Mouse (Mus musculus) CH12F3 (cell line): ENCODE results near the gene Castor1.

Experiments used
- in situ Hi-C: fragments of 300-500 bp; cut with MboI; formaldehyde crosslinking; loops from 2 replicates; pipeline ENCODE4 v1.14.3; 2020; ENCODE audit warnings: low sequenced_read_pairs

Castor1 gene

DNA sequence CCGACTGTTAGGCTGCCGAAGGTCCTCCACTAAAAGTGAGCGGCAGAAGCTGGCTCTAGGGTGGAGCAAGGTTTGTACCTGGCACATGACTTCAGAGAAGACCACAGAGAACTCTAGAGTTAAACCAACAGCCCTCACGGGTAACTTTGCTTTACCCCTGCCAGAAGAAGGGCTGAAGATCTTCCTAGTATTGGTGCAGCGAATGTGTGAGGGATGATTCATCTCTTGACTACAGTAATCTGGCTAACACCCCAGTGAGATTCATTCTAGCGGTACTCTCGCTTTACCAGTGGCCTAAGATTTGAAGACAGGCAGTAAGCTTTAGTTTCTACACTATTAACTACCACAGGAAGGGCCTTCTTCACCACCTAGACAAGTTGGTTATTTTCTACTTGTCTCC lies 12.1 kb upstream of the Castor1 start:
- in situ Hi-C loops: loop anchor here (5.0 kb wide), 1 partner anchor 69 kb away; the partner anchor contains the start of gene Rnf215

DNA sequence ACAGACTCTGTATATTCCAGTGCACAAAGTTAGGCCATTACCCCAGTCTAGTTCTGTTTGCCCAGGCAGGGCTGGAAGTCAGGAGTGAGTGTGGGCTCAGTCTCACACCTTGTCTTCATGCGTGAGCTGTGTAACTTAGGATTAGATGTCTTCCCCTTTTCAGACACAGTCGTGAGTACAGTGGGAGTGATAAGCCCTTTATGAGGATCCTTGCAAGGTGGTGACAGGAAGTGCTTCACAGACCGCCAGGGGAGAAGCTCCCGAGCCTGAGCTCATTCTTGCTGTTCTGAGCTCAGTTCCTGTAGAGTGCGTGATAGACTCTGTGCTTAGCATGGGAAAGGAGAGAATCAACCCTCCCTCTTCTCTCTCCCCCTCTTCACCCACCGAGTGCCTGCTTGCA lies 11.5 kb upstream of the Castor1 start:
- in situ Hi-C loops: loop anchor here (5.0 kb wide), 1 partner anchor 69 kb away; the partner anchor contains the start of gene Rnf215

DNA sequence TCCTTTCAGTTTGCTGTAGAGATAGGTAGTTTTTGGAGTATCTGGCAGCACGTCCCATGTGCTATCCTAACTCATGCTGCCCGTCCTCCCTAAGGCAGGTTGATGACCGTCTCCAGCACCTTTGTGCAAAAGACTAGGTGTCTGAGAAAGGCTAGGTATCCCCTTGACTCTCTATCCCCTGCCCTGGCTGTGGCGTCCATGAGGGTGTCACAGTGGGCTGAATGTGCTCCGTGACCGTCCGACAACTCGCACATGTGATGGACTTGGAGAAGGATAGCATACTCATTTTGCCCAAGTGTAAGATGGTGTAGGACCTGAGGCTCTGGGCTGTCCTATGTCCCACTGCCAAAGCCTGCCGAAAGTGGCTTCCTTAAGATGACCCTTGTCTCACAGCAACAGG lies 10.4 kb upstream of the Castor1 start:
- in situ Hi-C loops: loop anchor here (5.0 kb wide), 1 partner anchor 70 kb away; the partner anchor contains the start of gene Rnf215

DNA sequence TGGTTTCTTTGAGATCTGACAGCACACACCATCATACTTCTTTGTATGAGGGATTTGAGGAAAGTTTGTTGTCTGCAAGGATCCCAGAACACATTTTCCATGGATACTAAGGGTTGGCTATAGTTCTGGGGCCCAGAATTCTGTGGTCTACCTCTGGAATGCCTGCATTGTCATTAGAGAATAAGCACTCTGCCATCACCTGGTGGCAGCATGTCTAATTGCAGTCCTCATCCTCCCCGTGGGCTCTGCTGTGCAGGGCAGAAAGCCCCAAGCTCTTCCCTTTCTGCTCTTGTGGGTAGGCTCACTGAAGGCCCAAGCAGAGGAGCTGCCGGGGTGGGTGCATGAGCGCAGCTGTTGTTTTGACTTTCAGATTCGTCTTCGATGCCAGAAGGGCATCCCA lies 8.5 kb upstream of the Castor1 start:
- in situ Hi-C loops: loop anchor here (5.0 kb wide), 1 partner anchor 72 kb away; the partner anchor contains the start of gene Rnf215

DNA sequence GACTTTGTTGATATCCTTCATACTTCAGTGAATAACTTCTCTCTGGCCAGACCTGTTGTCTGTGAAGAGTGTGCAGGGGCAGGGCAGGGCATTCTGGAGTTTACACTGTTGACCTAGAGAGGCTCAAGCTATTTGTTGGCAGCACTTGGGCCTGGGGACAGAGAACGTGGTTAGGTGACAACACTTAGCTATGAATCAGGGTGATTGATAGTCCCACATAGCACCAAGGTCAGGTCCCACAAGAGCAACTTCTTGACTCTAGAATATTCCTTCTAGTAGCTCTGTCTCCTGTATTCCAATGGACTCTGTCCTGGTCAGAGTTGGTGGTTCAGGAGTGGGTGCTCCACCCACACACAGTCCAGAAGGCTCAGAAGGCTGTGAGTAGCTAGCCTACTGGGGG lies 7.2 kb upstream of the Castor1 start:
- in situ Hi-C loops: no loop called here

DNA sequence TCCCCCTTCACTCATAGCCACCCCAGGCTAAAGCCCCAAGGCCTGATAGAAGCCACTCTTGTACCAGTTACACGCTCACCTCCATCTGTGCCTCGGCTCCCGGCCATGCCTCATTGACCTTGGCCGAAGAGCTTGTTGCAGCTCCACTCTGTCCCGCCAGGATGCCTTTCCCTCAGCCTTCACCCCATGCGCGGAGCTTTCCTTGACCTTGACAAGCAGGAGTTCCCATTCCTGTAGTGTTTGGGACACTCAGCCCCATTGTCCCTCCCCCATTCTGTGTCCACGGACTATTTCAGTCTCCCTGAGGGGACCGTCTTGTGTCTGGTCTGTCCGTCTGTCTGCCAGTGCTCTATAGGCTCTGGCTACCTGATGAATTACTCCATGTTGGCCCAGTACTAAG lies 4.9 kb upstream of the Castor1 start:
- in situ Hi-C loops: no loop called here

DNA sequence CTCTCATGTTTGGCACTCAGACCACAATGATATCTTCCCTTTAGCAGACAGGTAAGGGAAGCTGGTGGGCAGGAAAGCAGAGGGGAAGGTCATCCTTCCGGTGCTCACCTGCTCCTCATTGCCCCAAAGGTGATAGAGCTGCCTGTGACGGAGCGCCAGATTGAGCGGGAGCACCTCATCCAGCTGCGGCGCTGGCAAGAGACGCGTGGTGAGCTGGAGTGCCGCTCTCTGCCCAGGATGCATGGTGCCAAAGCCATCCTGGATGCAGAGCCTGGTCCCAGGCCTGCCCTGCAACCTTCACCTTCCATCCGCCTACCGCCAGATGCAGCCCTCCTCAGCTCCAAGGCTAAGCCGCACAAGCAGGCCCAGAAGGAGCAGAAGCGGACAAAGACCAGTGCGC lies 3.5 kb upstream of the Castor1 start:
- in situ Hi-C loops: no loop called here

DNA sequence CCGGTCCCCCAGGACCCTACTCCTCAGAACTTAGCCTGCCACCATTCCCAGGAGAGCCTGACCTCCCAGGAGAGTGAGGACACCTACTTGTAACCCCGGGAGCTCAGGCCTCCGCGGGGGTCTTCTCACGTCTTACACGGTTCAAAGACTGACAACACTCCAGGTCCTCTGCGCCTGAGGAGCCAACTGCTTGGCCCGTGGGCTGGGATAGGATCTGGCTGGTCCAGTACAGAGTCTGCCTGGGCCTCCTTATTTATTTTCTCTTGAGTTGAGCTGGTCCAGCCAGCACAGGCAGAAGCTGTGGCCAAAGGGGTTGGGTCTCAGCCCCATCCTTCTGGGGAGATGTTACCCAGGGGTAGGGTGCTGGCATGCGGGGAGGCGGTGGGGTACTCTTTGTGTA lies 3.0 kb upstream of the Castor1 start:
- in situ Hi-C loops: no loop called here

DNA sequence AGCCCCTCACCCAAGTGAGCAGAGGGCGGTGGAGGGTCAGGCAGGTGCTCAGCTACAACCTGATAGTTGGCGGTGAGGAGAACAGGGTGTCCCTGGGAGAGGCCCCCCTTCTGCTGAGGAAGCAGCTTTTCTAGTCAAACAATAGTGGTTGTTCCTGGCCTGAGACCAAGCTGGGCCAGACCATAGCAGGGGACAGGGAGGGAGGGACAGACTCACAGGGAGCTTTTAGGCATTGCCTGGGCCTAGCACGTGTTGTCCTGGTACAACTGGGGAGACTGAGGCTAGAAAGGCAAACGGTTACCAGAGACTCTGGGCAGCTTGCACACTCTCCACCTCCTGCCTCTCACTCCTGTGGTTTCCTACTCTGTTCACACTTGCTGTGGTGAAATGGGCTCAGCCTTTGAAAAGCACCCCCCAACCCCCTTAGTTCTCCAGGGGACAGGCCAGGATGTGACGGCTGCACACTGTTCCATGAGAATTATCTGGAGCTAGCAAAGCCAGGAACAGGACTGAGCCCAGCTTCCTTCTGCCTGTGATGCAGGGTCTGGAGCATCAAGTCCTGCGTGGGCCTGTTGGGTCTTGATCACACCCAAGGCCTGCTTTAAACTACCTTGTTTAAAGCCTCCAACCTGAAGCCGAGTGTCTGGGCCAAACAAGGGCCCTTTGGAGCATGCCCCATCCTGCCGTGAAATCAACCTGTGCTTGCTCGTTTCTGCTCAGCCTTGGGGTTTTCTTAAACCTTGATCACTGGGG lies 1.6 kb upstream of the Castor1 start:
- in situ Hi-C loops: no loop called here

DNA sequence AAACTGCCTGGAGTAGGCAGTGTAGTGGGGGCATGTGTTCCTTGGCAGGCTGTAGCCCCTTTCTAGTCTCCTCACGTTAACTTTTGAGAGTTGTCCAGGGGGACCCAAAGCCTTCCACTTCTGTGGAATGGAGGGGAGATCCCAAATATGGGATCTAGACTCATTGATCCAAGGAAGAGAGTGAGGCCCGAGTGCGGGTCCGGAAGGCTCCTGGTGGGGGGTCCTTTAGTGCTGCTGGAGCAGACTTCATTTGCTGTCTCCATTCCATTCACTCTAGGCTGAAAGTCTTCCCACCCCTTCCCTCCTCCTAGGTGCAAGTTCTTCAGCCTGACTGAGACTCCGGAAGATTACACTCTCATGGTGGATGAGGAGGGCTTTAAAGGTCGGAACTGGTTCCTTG lies 612 bp downstream of the Castor1 start:
- in situ Hi-C loops: no loop called here

DNA sequence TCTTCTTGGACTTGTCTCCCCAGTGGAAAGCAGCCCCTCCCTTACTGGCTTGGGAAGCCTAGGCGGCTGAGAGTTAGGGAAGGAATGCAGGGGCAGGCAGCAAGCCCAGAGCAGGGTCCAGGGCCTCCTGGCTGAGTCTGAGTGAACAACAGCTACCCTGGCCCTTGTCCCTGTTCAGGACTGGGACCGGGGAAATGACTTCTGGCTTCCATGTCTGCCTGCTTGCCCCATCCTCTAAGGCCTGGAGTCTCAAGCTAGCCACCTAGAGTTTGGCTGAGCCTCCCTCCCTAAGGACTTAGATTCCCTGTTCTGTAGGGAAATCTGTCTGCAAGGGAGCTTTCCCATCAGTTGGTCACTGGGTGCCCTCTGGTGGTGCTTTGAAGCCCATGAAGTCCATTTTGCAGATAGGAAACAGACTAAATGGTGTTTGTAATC lies 1.3 kb downstream of the Castor1 start:
- in situ Hi-C loops: no loop called here

DNA sequence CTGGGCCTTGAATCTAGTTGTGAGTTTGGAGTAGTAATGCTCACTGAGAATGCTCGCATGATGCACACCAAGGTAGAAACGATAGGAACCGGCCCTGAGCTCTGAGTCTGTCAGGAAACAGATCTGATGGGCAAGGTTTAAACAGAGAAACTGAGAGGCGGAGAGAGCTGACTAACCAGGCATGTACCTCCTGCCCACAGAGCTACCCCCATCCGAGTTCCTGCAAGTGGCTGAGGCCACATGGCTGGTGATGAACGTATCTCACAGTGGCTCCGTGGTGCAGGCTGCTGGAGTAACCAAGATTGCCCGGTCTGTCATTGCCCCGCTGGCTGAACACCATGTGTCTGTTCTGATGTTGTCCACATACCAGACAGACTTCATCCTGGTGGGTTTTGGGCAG lies 1.9 kb downstream of the Castor1 start:
- in situ Hi-C loops: loop anchor here (5.0 kb wide), 1 partner anchor 37 kb away; the partner anchor contains the start of gene Lif

DNA sequence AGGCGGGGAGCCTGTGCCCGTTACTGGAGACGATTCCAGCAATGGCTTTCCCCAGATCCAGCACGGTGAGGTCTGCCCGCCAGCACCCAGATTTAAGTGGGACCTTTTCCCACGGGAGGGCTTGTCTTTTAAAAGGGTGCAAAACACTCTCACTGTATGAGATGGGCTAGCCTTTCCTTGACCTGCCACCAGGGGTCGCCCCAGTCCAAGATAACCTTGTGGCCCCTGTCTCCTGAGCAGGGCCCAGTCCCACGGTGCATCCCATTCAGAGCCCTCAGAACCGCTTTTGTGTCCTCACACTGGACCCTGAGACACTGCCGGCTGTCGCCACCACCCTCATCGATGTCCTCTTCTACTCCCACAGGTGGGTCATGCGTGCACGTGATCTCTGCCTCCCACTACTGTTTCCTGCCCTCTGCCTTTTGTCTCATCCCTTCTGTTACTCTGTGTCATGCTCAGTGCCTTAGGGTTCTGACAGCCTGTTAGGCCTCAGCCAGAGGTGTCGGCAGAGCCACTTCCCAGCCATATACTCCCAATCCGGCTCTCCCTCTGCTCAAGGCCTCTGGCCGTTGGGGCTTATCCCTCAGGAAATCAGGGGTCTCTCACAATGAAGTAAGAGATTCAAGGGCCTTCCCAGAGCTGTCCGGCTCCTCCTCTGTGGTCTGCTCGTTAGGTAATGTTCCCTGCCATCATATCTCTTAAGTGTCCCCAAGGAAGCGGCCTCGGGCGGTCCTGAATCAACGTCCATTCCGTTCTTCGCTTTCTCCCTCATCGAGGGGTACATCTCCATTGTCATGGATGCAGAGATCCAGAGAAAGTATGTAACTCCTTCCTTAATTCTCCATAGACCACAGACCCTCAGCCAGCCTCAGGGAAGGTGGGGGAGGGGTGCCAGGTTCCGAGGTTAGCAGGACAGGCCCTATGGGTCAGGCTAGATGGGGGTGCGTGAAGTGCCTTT lies 2.7 kb downstream of the Castor1 start:
- in situ Hi-C loops: loop anchor here (5.0 kb wide), 1 partner anchor 37 kb away; the partner anchor contains the start of gene Lif

DNA sequence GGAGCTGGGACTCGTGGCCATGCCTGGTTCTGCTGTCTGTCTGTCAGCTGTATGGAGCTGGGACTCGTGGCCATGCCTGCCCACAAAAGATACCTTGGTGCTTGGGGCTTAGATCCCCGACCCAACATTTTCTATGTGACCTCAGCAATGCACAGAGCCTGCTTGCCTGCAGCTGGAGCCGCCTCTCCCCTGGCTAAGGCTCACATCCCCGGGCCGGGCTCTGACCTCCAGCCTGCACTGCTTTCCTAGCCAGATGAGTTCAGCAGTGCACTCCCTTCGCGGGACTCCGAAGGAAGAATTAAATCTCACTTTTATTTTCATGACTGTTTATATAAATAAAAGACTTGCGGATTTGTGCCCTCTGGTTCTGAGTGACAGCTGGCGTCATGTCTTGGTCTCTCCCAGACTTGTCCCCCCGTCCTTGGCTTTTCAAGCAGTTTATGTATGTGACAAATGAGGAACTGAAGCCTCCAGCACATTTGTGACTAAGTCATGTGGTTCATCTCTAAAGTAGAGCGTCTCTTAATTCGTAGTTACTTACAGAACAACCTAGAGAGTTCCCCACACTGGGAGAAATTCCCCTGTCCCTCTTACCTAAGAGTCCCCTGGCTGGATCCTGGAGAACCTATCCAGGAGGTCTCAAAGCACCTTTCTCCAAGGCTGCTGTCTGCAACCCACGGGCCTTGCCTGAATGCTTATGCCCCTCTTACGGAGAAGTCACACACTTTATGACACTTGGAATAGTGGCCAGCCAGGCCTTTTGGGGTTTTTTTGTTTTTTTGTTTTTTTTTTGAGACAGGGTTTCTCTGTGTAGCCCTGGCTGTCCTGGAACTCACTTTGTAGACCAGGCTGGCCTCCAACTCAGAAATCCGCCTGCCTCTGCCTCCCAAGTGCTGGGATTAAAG lies 4.3 kb downstream of the Castor1 start:
- in situ Hi-C loops: loop anchor here (5.0 kb wide), 1 partner anchor 35 kb away; the partner anchor contains the start of gene Lif

DNA sequence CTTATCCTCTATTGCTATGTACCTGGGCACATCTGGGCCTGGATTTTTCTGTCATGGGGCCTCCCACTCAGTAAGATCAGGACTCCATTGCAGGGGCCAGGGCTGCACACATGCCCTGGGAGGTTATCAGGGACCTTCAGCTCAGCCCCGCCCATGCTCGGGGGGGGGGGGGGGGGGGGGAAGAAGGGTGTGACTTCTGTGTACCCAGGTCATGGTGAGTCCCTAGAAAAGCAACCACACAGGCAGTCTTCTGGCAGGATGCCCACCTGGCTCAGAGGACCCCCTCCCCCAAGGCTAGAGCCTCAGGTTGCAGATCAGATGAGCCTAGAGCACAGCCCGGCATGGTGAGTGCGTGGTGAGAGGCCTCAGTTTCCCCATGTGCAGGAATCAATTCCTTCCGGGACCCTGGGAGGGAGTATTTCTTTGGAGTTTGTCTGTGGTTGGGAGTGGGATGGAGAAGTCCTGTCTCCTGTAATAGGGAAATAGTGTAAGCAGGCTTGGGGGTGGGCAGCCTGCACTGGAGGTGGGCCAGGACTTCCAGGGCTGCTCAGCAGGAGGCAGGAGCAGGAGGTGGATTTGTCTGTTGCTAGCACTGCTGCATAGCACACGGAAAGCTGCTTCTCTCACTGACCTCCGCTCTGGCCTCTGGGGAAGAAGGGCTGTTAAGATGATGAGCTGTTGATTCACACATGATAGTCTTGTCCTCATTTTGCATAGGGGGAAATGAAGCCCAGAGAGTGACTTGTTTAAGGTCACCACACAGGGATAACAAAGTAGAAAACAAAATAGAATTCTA lies 5.6 kb downstream of the Castor1 start:
- in situ Hi-C loops: loop anchor here (5.0 kb wide), 1 partner anchor 34 kb away; the partner anchor contains the start of gene Lif

DNA sequence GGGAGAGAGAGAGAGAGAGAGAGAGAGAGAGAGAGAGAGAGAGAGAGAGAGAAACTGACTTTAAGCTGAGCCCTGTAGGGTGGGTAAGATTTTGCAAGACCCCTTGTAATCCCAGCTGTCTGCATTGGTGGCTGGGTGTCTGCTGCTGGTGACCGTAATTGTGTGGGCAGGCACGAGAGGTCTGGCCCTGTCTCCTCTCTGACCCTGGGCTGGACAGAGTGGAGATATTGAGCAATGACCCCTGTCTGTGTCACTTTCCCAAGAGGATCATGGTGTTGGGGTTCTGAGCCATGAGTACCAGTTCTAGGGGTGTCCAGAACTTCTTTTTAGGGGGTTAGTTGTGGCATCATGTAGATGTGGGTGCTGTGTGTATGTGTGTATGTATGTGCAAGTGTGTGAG lies 6.2 kb downstream of the Castor1 start:
- in situ Hi-C loops: loop anchor here (5.0 kb wide), 1 partner anchor 33 kb away; the partner anchor contains the start of gene Lif

DNA sequence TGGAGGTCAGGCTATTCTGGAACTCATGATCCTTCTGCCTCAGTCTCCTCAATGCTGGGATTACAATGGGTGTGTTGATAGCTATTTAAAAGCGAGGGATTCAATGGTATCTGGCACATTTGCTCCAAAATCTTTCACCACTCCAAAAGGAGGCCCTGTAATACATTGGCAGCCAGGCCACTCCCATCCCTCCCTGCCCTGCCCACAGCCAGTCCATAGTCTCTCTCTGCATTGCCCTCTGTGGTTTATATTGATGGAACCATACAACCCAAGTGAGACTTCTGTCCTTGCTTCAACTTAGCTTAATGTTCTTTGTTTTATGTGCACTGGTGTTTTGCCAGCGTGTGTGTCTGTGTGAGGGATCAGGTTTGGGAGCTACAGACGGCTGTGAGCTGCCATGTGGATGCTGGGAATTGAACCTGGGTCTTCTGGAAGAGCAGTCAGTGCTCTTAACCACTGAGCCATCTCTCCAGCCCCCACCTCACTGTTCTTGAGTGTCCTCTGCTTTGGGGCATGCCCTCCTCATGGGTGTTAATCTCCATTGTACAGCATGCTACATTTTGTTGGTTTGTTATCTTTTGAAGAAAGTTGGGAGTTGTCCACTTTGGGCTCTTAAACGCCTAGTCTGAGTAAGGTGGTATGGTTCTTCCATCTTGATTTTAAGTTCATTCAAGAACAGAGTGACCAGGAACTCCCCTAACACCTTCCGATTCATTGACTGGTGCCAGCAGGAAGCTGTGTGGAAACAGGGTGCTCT lies 8.7 kb downstream of the Castor1 start:
- in situ Hi-C loops: no loop called here

DNA sequence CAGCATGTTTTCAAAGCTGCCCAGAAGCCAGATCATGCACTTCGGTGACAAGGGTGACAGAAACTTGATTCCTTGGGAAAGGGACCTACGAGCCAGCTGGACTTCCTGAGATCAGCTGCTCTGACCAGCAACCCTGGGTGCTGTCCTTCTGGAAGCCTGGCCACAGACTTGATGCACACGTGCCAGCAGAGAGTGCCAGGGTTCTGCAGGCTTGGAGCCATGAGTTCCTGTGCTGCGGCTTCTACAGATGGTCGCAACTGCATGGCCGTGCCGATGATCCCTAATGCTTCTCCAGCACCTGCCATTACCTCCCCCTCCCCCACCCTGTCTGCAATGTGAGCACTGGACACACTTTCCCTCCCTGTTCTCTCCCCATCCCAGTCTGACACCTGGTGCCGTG lies 10.4 kb downstream of the Castor1 start:
- in situ Hi-C loops: no loop called here

DNA sequence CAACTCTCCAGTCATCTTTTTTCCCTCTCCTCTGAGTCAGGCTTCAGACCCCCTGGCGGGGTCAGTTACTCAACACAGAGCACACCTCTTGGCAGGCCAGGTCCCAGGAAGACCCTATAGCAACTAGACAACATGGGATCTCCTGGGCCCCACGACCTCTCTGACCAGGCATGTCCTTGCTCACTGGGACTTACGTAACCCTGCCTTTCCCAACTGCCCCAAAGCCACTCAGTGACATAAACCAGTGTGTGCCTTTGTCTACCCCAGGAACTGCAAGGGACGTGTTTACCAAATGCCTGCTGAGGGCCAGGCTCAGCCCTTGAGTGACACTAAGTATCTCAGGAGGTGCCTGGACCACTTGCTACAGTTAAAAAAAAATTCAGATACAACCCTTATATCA lies 11.8 kb downstream of the Castor1 start:
- in situ Hi-C loops: no loop called here
